Mouse (Mus musculus) kidney, postnatal 0 days (tissue): ENCODE data around the gene Mast4. TPM values are rescaled to one million over a fixed set of nuclear protein-coding genes. Genes with fewer than 3 reads are reported as not detected.

Experiments used
- ATAC-seq: fragments of 200-750 bp; cut with Nextera tagmentation; replicated peaks from 2 replicates; pipeline ENCODE4 v1.8.0; 2017; ENCODE audit warnings: low read depth, moderate number of reproducible peaks, moderate TSS enrichment, moderate library complexity; ENCODE audit not compliant: low FRiP score
- DNase-seq: peaks from one replicate; pipeline ENCODE4 v3.0.0-alpha.2; 2016; ENCODE audit warnings: low spot score
- H3K27ac ChIP-seq: fragments of 300-500 bp; sonication (generic); 2 replicates; pipeline ENCODE4 v1.5.1; 2014; ENCODE audit warnings: mild to moderate bottlenecking
- H3K27me3 ChIP-seq: fragments of 300-500 bp; sonication (generic); 2 replicates; pipeline ENCODE4 v1.6.1; 2014; ENCODE audit warnings: low read length, mixed read lengths; ENCODE audit not compliant: insufficient read depth
- H3K36me3 ChIP-seq: fragments of 300-500 bp; sonication (generic); 2 replicates; pipeline ENCODE4 v1.6.1; 2014; ENCODE audit warnings: low read length, mixed read lengths; ENCODE audit not compliant: insufficient read depth
- H3K4me1 ChIP-seq: fragments of 300-500 bp; sonication (generic); replicated peaks from 2 replicates; pipeline ENCODE4 v1.6.1; 2014; ENCODE audit warnings: antibody characterized with exemption, low read length, mixed read lengths; ENCODE audit not compliant: insufficient read depth
- H3K4me2 ChIP-seq: fragments of 300-500 bp; sonication (generic); 2 replicates; pipeline ENCODE4 v1.6.1; 2014; ENCODE audit warnings: mild to moderate bottlenecking, low read length, moderate library complexity, mixed read lengths
- H3K4me3 ChIP-seq: fragments of 300-500 bp; sonication (generic); replicated peaks from 2 replicates; pipeline ENCODE4 v1.5.1; 2014; ENCODE audit warnings: low read depth, low read length
- H3K9ac ChIP-seq: fragments of 300-500 bp; sonication (generic); 2 replicates; pipeline ENCODE4 v1.6.1; 2014; ENCODE audit warnings: low read depth, low read length
- H3K9me3 ChIP-seq: fragments of 300-500 bp; sonication (generic); replicated peaks from 2 replicates; pipeline ENCODE4 v1.6.1; 2016; ENCODE audit warnings: low read length, inconsistent platforms, mixed read lengths
- CTCF ChIP-seq: IDR thresholded peaks from 2 replicates; pipeline ENCODE4 v1.5.1; 2016; ENCODE audit warnings: antibody characterized with exemption, low read depth, mild to moderate bottlenecking, moderate library complexity
- whole genome bisulfite sequencing: fragments of 180-500 bp; shearing (Covaris S2); extraction: QIAGEN DNeasy Blood & Tissue Kit; methylation state at CpG from one replicate; pipeline ENCODE4 v1.1.7; 2014; 5-methylcytosine and 5-hydroxymethylcytosine counted together
- polyA plus RNA-seq: library from polyadenylated mRNA; unstranded; fragments of >200 nt; fragmentation: Nextera tagmentation; extraction: Ambion mirVana; gene quantifications from 2 replicates; pipeline ENCODE4 v1.2.1, GENCODE M21; 2015

Mast4 gene
- polyA plus RNA-seq, 1 experiment from 2014 or later = 10.6 TPM

GRCm38 (mm10) chr13:103302508-103302907 lies 31.8 kb downstream of the Mast4 start:
- no peak overlapping the region for H3K9ac ChIP-seq
- no peaks in the 10 kb centered on the region for H3K36me3 ChIP-seq
- no peaks in the 10 kb centered on the region for H3K9me3 ChIP-seq
- no peaks in the 10 kb centered on the region for H3K27me3 ChIP-seq
- 37% methylated on average over 6 of the region's 6 CpGs for WGBS
- no peak overlapping the region for H3K4me3 ChIP-seq
- no peak for TF ChIP-seq CTCF
- no peak for ATAC-seq
- no peak for DNase-seq
- H3K27ac ChIP-seq = no peak overlapping the region
- no peak overlapping the region for H3K4me2 ChIP-seq
- H3K4me1 ChIP-seq = no peaks in the 10 kb centered on the region

GRCm38 (mm10) chr13:103302077-103302476 lies 32.2 kb downstream of the Mast4 start:
- H3K4me1 ChIP-seq = no peaks in the 10 kb centered on the region
- DNase-seq = no peak
- no peaks in the 10 kb centered on the region for H3K9me3 ChIP-seq
- H3K27ac ChIP-seq = no peak overlapping the region
- no peak overlapping the region for H3K4me2 ChIP-seq
- no peaks in the 10 kb centered on the region for H3K27me3 ChIP-seq
- WGBS = 86% methylated on average over 2 of the region's 2 CpGs
- no peak overlapping the region for H3K9ac ChIP-seq
- H3K36me3 ChIP-seq = no peaks in the 10 kb centered on the region
- no peak for ATAC-seq
- TF ChIP-seq CTCF = no peak
- no peak overlapping the region for H3K4me3 ChIP-seq

GRCm38 (mm10) chr13:103294424-103294823 lies 39.9 kb downstream of the Mast4 start:
- H3K9ac ChIP-seq = no peak overlapping the region
- no peak overlapping the region for H3K4me3 ChIP-seq
- WGBS = 73% methylated on average over 13 of the region's 13 CpGs
- no peak for DNase-seq
- no peak overlapping the region for H3K27ac ChIP-seq
- H3K4me2 ChIP-seq = no peak overlapping the region
- no peak for ATAC-seq
- H3K36me3 ChIP-seq = no peaks in the 10 kb centered on the region
- H3K27me3 ChIP-seq = no peaks in the 10 kb centered on the region
- H3K4me1 ChIP-seq = no peaks in the 10 kb centered on the region
- no peak for TF ChIP-seq CTCF
- no peaks in the 10 kb centered on the region for H3K9me3 ChIP-seq

- 82% methylated on average over 1 of the region's 1 CpGs for WGBS
- no peak for DNase-seq
- TF ChIP-seq CTCF = no peak
- H3K4me2 ChIP-seq = no peak overlapping the region
- no peaks in the 10 kb centered on the region for H3K36me3 ChIP-seq
- no peaks in the 10 kb centered on the region for H3K27me3 ChIP-seq
- H3K9me3 ChIP-seq = no peaks in the 10 kb centered on the region
- no peak overlapping the region for H3K27ac ChIP-seq
- ATAC-seq = no peak
- H3K9ac ChIP-seq = no peak overlapping the region
- no peak overlapping the region for H3K4me3 ChIP-seq
- no peaks in the 10 kb centered on the region for H3K4me1 ChIP-seq
Measured at GRCm38 (mm10) chr13:103293121-103293520, 41.2 kb downstream of the Mast4 start.

- Histone ChIP-seq H3K4me1 (no peaks in the 10 kb centered on the region), H3K9me3 (no peaks in the 10 kb centered on the region), H3K27me3 (no peaks in the 10 kb centered on the region), H3K9ac (no peak overlapping the region), H3K4me2 (no peak overlapping the region), H3K4me3 (no peak overlapping the region), H3K36me3 (no peaks in the 10 kb centered on the region), H3K27ac (no peak overlapping the region)
- ATAC-seq (no peak), DNase-seq (no peak)
- no peak for TF ChIP-seq CTCF
- 84% methylated on average over 4 of the region's 4 CpGs for WGBS
Measured at GRCm38 (mm10) chr13:103291098-103291497, 43.2 kb downstream of the Mast4 start.

- DNase-seq (no peak), ATAC-seq (no peak)
- Histone ChIP-seq H3K27ac (no peak overlapping the region), H3K27me3 (no peaks in the 10 kb centered on the region), H3K4me1 (no peaks in the 10 kb centered on the region), H3K4me3 (no peak overlapping the region), H3K4me2 (no peak overlapping the region), H3K9ac (no peak overlapping the region), H3K36me3 (no peaks in the 10 kb centered on the region), H3K9me3 (no peaks in the 10 kb centered on the region)
- 69% methylated on average over 5 of the region's 5 CpGs for WGBS
- TF ChIP-seq CTCF = no peak
Measured at GRCm38 (mm10) chr13:103285821-103286220, 48.5 kb downstream of the Mast4 start.

GRCm38 (mm10) chr13:103285036-103285435 lies 49.3 kb downstream of the Mast4 start:
- Histone ChIP-seq H3K27me3 (no peaks in the 10 kb centered on the region), H3K9ac (no peak overlapping the region), H3K9me3 (no peaks in the 10 kb centered on the region), H3K4me2 (no peak overlapping the region), H3K27ac (no peak overlapping the region), H3K4me3 (no peak overlapping the region), H3K36me3 (no peaks in the 10 kb centered on the region), H3K4me1 (no peaks in the 10 kb centered on the region)
- no peak for TF ChIP-seq CTCF
- no peak for DNase-seq
- ATAC-seq = no peak
- 85% methylated on average over 7 of the region's 7 CpGs for WGBS
